Mouse (Mus musculus) thymus, postnatal 4 days (tissue): ENCODE measurements at regions not wholly inside any gene's neighbourhood (a gene's known extent, or its start where the extent isn't known, plus 50 kb on each side); places are given as distances from the start of the nearest gene placed in this dataset.
"Not testable (repeated sequence)": the region's sequence is repeated elsewhere in the genome, so short reads cannot be mapped to it uniquely, and the experiment has no call there.

Experiments
- DNase-seq: peaks from one replicate; pipeline ENCODE4 v3.0.0; 2021

- DNase-seq, result no peak
Observed at GRCm38 (mm10) chr6:6496789-6497188, 81.7 kb downstream of the Sem1 start.

GRCm38 (mm10) chr6:6496336-6496735, 82.1 kb downstream of the Sem1 start:
- no peak for DNase-seq

GRCm38 (mm10) chr6:6488191-6488590, 90.3 kb downstream of the Sem1 start:
- DNase-seq, result no peak

- not testable (repeated sequence) for DNase-seq
Observed at GRCm38 (mm10) chr6:6481596-6481995, 96.9 kb downstream of the Sem1 start.

- DNase-seq, result no peak
Observed at GRCm38 (mm10) chr6:6470397-6470796, 108.1 kb downstream of the Sem1 start.

- DNase-seq, result no peak
Observed at GRCm38 (mm10) chr6:6467526-6467925, 110.9 kb downstream of the Sem1 start.

- no peak for DNase-seq
Observed at GRCm38 (mm10) chr6:6466231-6466630, 112.2 kb downstream of the Sem1 start.

GRCm38 (mm10) chr6:6463807-6464470, 114.5 kb downstream of the Sem1 start:
- no peak for DNase-seq

- no peak for DNase-seq
Observed at GRCm38 (mm10) chr6:6459918-6460239, 118.6 kb downstream of the Sem1 start.

- no peak for DNase-seq
Observed at GRCm38 (mm10) chr6:6459006-6459917, 119.2 kb downstream of the Sem1 start.

- no peak for DNase-seq
Observed at GRCm38 (mm10) chr6:6457726-6458125, 120.7 kb downstream of the Sem1 start.

- no peak for DNase-seq
Observed at GRCm38 (mm10) chr6:6457001-6457400, 121.5 kb downstream of the Sem1 start.

GRCm38 (mm10) chr6:6455566-6455965, 122.9 kb downstream of the Sem1 start:
- DNase-seq, result no peak

GRCm38 (mm10) chr6:6454396-6454795, 124.1 kb downstream of the Sem1 start:
- no peak for DNase-seq

GRCm38 (mm10) chr6:6434855-6435254, 143.6 kb downstream of the Sem1 start:
- DNase-seq, result no peak

- no peak for DNase-seq
Observed at GRCm38 (mm10) chr6:6434261-6434802, 144.1 kb downstream of the Sem1 start.

GRCm38 (mm10) chr6:6433179-6433578, 145.3 kb downstream of the Sem1 start:
- no peak for DNase-seq

GRCm38 (mm10) chr6:6414654-6415610, 163.5 kb downstream of the Sem1 start:
- DNase-seq, result no peak

- no peak for DNase-seq
Observed at GRCm38 (mm10) chr6:6397997-6398396, 180.5 kb downstream of the Sem1 start.

GRCm38 (mm10) chr6:6389454-6390445, 172.8 kb upstream of the Slc25a13 start:
- DNase-seq, result no peak

- DNase-seq, result no peak
Observed at GRCm38 (mm10) chr6:6388835-6389440, 172.0 kb upstream of the Slc25a13 start.
